Mouse (Mus musculus) layer of hippocampus, adult 9-10 months (tissue): ENCODE measurements around the gene Col9a1.

Experiments used
- DNase-seq: peaks from one replicate; pipeline ENCODE4 v3.0.0; 2022; ENCODE audit warnings: low spot score

Gene Col9a1

GRCm38 (mm10) chr1:24294979-24295942 lies 117.9 kb downstream of the Col9a1 start:
- DNase-seq = no peak

- no peak for DNase-seq
Measured at GRCm38 (mm10) chr1:24300700-24301099, 123.3 kb downstream of the Col9a1 start.
